Mouse (Mus musculus) ES-E14 (cell line): ENCODE measurements around the gene Dcp1a.

Source experiments
- CHD2 ChIP-seq: IDR thresholded peaks from 2 replicates; pipeline ENCODE4 v1.6.1; 2014; ENCODE audit warnings: mild to moderate bottlenecking, low read depth, low read length, inconsistent platforms
- HCFC1 ChIP-seq: IDR thresholded peaks from 2 replicates; pipeline ENCODE4 v1.6.1; 2012; ENCODE audit warnings: low read length, inconsistent platforms, borderline replicate concordance; ENCODE audit not compliant: insufficient read depth

GRCm38 (mm10) chr14:30463312-30463711, 16.0 kb upstream of the Dcp1a start:
- TF ChIP-seq HCFC1 (no peak), CHD2 (no peak)
